Mouse (Mus musculus) testis, adult 2 months (tissue): ENCODE measurements around the gene Scn1b.

Experiments used
- CTCF ChIP-seq: fragments of 200-500 bp; IDR thresholded peaks from 2 replicates; pipeline ENCODE4 v1.5.1; 2012; ENCODE audit warnings: low read depth, mild to moderate bottlenecking, inconsistent platforms, low read length, moderate library complexity; ENCODE audit not compliant: control insufficient read depth, insufficient read depth, insufficient replicate concordance
- POLR2A ChIP-seq: fragments of 200-500 bp; IDR thresholded peaks from 2 replicates; pipeline ENCODE4 v1.6.1; 2012; ENCODE audit warnings: low read depth, mild to moderate bottlenecking, inconsistent platforms, low read length, moderate library complexity; ENCODE audit not compliant: control insufficient read depth

GRCm38 (mm10) chr7:31074713-31075069 lies 52.1 kb downstream of the Scn1b start:
- no peak for TF ChIP-seq CTCF
- no peak for TF ChIP-seq POLR2A
